Mouse (Mus musculus) frontal cortex, adult 2 months (tissue): ENCODE results near the gene Mcub. TPM values are rescaled to one million over a fixed set of nuclear protein-coding genes. Genes with fewer than 3 reads are reported as not detected.

Source experiments
- DNase-seq, 2 experiments: peaks; one replicate each; pipeline ENCODE4 v3.0.0; 2022; ENCODE audit warnings: low spot score in 1 of 2; ENCODE audit errors: extremely low spot score in 1 of 2
- polyA plus RNA-seq: library from polyadenylated mRNA; depleted of rRNA; stranded (reverse); fragments of >200 nt; gene quantifications from 2 replicates; pipeline ENCODE4 v1.2.3, GENCODE M21; 2012; rRNA removed

Gene Mcub
- polyA plus RNA-seq: 8.5 and 9.3 TPM in 2 replicates

- no peak for DNase-seq
These were observed at the start of gene Mcub for GRCm38 (mm10) chr3:129969432-129970395. TSS of gene Mcub (minus strand) at chr3:129970206.

GRCm38 (mm10) chr3:130012943-130013342 is 42.9 kb upstream of the Mcub start:
- no peak for DNase-seq

DNA sequence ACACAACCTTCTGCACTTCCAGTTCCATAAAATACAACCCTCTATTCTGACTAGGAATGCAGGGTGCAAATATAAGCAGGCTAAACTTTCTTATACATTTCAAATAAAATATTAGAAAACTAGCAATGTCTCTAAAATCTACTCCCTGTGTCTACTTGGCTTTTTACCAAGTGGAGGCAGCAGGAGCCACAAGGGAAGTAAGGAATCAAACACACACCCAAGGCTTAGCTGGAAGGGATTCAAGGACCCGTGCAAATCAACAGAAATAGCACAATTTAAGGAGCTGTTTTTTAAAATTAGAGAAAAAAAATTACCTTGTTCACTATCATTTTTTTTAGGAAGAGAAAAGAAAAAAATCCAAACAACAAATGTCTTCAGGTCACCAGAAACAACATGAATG is 41.2 kb upstream of the Mcub start:
- no peak for DNase-seq

- DNase-seq: no peak
These were observed 36.1 kb upstream of the Mcub start for GRCm38 (mm10) chr3:130006141-130006540.

GRCm38 (mm10) chr3:130000926-130001325 is 30.9 kb upstream of the Mcub start:
- no peak for DNase-seq

GRCm38 (mm10) chr3:129998526-129998925 is 28.5 kb upstream of the Mcub start:
- peak in 1 of 2 experiments; percentile 37 for DNase-seq

- no peak for DNase-seq
These were observed 28.0 kb upstream of the Mcub start for GRCm38 (mm10) chr3:129998001-129998400.

DNA sequence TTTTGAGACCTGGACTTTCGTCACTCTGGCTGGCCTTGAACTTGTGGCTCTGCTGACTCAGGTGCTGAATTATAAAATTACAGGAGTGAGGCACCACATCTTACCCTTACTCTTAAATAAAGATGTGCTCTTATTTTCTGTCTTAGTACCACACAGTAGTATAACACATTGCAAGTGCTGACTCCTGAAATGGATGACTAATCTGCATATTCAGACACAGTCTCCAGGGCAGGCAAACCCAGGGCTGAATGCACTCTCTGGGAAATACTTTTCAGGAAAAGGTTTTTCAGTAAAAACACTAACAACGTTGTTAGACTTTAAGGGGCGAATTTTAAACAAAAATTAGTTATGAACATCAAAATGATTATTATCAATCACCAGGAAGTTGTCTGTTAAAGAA is 27.3 kb upstream of the Mcub start:
- DNase-seq: peak in 1 of 2 experiments; percentile 25

- no peak for DNase-seq
These were observed 17.3 kb upstream of the Mcub start for GRCm38 (mm10) chr3:129987297-129987696.

GRCm38 (mm10) chr3:129985335-129985734 is 15.3 kb upstream of the Mcub start:
- DNase-seq: no peak

DNA sequence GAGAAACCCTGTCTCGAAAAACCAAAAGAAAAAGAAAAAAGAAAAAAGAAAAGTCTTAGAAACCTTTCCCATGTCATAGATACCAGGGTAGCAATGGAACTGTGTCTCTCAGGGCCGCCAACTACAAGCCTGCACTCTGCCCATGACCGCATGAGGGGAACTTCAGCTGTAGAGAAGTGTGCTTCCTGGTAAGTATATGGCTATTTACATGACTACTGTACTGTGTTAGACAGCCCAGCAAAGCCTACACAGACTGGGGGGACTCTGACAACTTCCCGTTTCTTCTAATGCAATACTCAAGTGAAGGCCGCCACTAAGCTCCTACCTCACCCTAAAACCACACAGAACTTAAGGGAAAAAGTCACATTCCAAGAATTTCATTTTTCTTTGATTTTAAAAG is 14.8 kb upstream of the Mcub start:
- no peak for DNase-seq

DNA sequence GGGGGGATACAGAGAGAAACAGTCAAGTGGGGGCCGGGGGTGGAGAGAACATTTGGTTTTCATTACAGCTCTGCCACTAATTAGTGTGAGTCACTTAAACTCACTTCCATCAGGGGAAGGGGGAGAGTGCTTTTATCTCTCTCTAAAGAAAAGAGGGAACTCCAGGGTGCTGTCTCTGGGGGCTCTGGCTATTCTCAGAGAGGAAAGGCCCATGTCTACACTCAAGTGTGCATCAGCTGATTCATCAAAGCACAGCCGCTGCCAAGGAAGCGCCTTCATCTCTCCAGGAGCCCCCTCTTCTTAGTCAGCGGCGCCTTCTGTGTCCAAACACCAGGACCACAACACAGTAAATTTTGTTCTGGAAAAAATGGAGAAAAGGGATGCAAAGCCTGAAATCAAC is 12.3 kb upstream of the Mcub start:
- no peak for DNase-seq

GRCm38 (mm10) chr3:129981756-129982155 is 11.8 kb upstream of the Mcub start:
- DNase-seq: no peak

DNA sequence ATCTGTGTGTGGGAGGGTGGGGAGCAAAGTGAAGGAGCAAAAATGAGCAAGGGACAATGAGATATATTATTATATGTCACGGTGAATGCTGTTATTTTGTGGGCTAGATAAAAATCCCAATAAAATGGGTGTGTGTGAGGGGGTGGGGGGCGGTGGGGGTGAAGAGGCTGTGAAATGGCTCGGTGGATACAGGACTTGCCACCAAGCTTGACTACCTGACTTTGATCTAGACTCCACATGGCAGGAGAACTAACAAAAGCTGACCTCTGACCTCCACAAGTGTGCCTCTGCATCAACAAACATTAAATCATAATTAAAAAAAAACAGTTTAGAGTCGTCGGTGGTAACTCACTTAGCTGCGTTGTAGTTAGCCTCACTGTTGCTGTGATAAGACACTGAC is 9.5 kb upstream of the Mcub start:
- DNase-seq: no peak

DNA sequence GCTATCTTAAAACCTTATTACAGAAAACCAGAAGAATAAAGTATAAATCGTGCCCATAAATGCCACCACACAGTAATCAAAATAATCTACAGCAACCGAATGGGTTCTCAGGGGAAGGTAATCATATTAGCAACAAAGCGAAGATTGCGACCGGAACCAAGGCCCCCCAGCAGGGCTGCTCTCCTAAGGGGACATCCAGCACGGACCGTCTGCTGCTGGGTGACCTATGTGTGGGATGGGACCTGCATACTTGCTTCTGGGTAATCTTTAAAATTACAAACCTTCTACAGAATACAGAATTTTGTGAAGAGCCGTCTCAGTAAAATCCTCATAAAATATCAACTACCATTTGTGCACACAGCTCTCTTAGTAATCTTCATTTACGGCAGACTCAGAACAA is 8.7 kb upstream of the Mcub start:
- no peak for DNase-seq

DNA sequence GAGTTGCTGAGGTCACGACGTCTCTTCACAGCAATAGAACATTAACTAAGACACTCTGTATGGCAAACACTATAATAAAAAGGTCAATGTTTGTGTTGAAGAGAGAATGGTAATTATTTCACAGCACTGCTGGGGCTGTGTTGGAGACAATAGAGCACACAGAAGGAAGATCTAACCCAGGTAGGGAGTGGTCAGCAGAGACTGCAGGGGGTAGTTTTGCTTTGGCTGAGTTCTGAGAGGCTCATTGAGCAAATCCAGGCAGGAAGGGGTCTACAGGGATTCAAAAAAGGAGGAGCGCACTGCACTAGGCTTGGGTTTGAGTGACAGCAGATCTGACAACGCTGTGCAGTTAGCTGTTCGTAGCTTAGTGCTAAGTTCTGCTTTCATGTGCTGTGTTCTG is 6.3 kb upstream of the Mcub start:
- DNase-seq: no peak

DNA sequence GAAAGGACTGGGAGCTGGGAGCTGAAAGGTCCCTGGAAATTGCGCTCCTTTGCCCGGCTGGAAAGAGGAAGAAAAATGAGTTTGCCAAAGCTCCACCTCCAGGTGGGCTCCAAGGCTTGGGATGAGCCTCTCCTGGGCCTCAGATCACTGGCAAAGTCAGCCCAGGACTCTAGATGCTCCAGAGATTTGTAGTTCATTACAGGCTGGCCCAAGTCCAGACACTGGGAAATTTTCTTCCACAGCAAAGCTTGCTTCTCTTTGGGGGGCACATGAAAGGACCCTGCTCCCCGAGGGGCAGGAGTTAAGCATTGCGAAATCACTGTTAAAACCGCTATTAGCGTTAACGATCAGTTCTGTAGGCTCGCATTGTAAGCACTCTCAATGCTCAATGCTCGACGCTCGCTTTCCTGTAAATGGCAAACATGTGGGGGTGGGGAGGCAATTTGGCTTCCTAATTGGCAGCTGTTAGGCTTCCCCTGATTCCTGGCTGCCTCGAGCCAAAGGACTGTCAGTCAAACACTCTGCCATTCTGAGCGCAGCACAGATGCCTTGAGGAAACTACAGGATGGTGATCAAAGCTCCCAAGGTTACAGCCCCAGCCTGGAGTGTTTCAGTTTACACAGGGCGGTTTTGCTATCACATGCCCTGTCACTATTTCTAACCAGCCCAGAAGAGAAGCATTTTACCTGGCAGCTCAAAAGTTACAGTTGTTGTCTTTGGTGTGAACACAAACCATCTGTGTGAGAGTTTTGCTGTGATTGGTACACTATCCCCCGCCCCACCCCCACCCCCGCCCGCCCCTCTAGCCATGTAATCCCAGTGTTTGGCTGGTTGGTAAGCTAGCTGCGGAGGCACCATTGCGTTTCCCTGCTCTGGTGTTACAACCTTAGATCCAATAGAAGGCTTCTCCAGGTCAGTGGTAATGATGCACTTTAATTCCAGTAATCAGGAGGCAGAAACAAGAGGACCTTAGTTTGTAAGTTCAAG is 816 bp upstream of the Mcub start:
- peak in 1 of 2 experiments; percentile 32 for DNase-seq

GRCm38 (mm10) chr3:129969031-129969430 is 975 bp downstream of the Mcub start:
- no peak for DNase-seq

GRCm38 (mm10) chr3:129967874-129968273 is 2.1 kb downstream of the Mcub start:
- no peak for DNase-seq

GRCm38 (mm10) chr3:129964681-129965080 is 5.3 kb downstream of the Mcub start:
- DNase-seq: no peak

DNA sequence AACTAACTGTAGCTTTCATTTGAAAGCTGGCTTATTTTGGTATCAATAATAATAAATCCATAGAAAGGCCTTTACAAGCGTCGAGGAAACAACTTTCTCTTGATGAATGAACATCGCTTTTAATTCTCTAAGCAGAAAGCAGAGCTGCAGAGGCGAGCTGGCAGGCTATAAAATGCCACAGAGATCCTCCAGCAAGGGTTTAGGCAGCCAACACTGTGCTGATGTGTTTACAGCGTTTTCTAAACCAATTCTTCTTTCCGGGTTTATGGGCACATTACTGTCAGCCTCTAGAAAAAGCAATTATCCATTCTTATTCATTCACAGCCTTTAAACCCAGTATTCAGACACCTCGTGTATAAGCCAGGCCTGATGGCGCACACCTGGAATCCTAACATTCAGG is 7.5 kb downstream of the Mcub start:
- peak in 1 of 2 experiments; percentile 36 for DNase-seq
